Mouse (Mus musculus): ENCODE results near the gene Ago1. TPM values are rescaled to one million over a fixed set of nuclear protein-coding genes. Genes with fewer than 3 reads are reported as not detected.
A peak's percentile ranks its signal among the peaks of the same experiment; 100 is the strongest.

Gene Ago1
- polyA plus RNA-seq, 1 experiment from 2014 or later: 19.5 TPM

DNA sequence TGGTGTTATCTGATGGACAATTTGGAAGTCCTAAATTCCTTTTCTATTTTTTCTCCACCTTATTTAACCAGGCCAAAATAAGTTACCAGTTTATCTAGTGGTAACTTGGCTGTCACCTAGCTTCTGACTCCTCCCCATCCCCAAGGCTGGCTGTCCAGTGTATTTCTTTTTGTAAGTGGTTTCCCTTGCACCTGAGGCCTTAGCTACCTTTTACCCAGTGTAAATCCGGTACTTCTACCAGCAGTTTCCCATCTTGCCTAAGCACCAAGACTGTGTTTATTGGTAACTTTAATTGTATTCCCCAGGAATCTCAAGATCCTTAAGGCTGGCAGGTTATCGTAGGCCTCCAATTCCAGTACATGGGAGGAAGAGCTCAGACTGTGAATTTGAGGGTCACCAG is 34.3 kb downstream of the Ago1 start:
- Histone ChIP-seq H3K4me2 (replicated peaks) (no peak overlapping the region), H3K36me3 (peaks cover 46% of the 10 kb centered on the region), H3K4me3 (replicated peaks) (no peak overlapping the region), H3K9me3 (no peaks in the 10 kb centered on the region), H3K27ac (no peak overlapping the region), H3K4me1 (replicated peaks) (peaks cover 3% of the 10 kb centered on the region; the same call in 1 of the 2 replicates), H3K9ac (replicated peaks) (no peak overlapping the region), H3K27me3 (no peaks in the 10 kb centered on the region)
- 99% methylated on average over 2 of the region's 2 CpGs for WGBS
- no peak for ATAC-seq

DNA sequence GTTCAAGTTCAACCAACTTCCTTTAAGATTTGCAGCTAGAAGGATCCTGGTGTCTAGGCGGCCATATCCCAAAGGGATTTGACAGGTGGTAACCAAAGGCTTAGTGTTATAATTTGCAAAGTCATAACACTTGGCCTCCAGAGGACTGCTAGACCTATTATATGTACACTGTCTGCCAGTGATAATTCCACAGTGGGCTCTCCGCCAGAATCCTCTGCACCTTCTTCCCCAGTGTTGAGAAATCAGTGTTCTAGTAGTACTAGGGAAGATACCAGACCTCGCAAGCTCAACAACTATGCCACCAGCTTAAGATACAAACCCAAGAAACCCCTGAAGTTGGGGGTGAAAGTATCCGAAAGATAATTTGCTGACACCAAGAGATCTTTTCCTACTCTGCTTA is 35.2 kb downstream of the Ago1 start:
- Histone ChIP-seq H3K4me3 (replicated peaks) (no peak overlapping the region), H3K9ac (replicated peaks) (no peak overlapping the region), H3K4me1 (replicated peaks) (peaks cover 11% of the 10 kb centered on the region), H3K27ac (no peak overlapping the region), H3K36me3 (peaks cover 37% of the 10 kb centered on the region), H3K27me3 (no peaks in the 10 kb centered on the region), H3K4me2 (replicated peaks) (no peak overlapping the region), H3K9me3 (no peaks in the 10 kb centered on the region)
- no peak for ATAC-seq
- WGBS: 96% methylated on average over 4 of the region's 4 CpGs

DNA sequence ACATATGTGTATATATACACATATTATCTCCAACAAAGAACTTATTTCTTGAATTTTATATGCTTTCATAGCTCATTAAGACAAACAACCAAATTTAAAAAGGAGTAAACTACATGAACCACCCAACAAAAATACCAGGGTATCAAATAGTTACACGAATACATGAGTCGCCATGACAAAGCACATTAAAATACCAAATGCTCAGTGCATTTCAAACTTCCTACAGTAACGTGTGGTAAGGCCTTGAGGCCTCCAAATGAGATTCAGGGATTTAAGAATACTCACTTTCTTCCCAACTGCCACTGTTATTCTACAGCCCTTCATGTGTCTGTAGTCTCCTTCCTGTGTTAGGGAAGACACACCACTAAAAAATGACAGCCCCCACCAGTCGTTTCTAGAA is 36.6 kb downstream of the Ago1 start:
- Histone ChIP-seq H3K27ac (no peak overlapping the region), H3K4me1 (replicated peaks) (peaks cover 15% of the 10 kb centered on the region), H3K4me2 (replicated peaks) (no peak overlapping the region), H3K27me3 (no peaks in the 10 kb centered on the region), H3K4me3 (replicated peaks) (no peak overlapping the region), H3K9ac (replicated peaks) (no peak overlapping the region), H3K9me3 (no peaks in the 10 kb centered on the region), H3K36me3 (peaks cover 23% of the 10 kb centered on the region)
- no peak for ATAC-seq
- 88% methylated on average over 4 of the region's 4 CpGs for WGBS

GRCm38 (mm10) chr4:126429347-126430079 is 38.9 kb downstream of the Ago1 start, which contains the start of gene Ago3:
Gene Ago3, minus strand, starts transcription at chr4:126429556.
- Histone ChIP-seq H3K27me3 (no peaks in the 10 kb centered on the region), H3K9me3 (no peaks in the 10 kb centered on the region), H3K36me3 (peaks cover under 1% of the 10 kb centered on the region; the same call in 1 of the 2 replicates), H3K4me3 (replicated peaks) (peak within 1 kb of the TSS; percentile 92), H3K9ac (replicated peaks) (peak within 1 kb of the TSS; percentile 90), H3K4me2 (replicated peaks) (peak within 1 kb of the TSS; percentile 96), H3K4me1 (replicated peaks) (peaks cover 15% of the 10 kb centered on the region), H3K27ac (peak within 1 kb of the TSS; percentile 90)
- peak; percentile 97 for ATAC-seq
- under 1% methylated on average over 65 of the region's 65 CpGs for WGBS

DNA sequence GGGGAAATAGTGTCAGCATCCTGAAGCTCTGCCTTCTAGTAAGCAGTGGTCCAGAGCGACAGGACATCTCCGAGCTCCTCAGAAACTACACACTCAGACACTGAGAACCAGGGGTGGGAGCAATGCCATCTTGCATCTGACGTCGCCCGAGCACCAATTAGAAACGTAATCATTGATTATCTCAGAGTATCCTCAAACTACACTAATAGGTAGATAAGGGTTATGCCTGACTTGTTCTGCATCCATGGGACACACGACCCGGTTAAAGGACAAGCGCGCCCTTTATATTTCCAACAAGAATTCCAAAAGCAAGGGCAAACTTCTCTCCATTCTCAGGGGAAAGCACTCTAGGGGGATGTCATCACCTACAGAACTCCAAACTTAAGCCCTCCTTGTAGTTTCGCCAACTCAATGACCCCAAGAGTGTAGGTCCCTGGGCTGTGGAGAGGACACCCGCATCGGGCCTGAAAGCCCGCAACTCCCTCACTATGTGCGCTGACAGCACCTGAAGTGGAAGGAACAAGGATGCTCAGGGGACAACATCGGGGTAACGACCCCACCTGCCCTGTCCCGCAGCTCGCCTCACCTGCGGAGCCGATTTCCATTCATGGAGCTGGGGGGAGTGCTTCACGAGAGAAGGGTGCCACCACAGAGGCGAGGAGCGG is 39.6 kb downstream of the Ago1 start:
- whole genome bisulfite sequencing: 3% methylated on average over 24 of the region's 24 CpGs
- Histone ChIP-seq H3K4me3 (replicated peaks) (peak overlapping the region; percentile 92), H3K36me3 (no peaks in the 10 kb centered on the region), H3K4me1 (replicated peaks) (peaks cover 15% of the 10 kb centered on the region), H3K27ac (peak overlapping the region; percentile 90), H3K27me3 (no peaks in the 10 kb centered on the region), H3K4me2 (replicated peaks) (peak overlapping the region; percentile 96), H3K9me3 (no peaks in the 10 kb centered on the region), H3K9ac (replicated peaks) (peak overlapping the region; percentile 90)
- ATAC-seq: peak; percentile 76

GRCm38 (mm10) chr4:126423866-126424265 is 44.5 kb downstream of the Ago1 start:
- WGBS: 87% methylated on average over 2 of the region's 2 CpGs
- Histone ChIP-seq H3K27ac (no peak overlapping the region), H3K4me3 (replicated peaks) (no peak overlapping the region), H3K9ac (replicated peaks) (no peak overlapping the region), H3K36me3 (no peaks in the 10 kb centered on the region), H3K4me2 (replicated peaks) (no peak overlapping the region), H3K4me1 (replicated peaks) (peaks cover 11% of the 10 kb centered on the region), H3K9me3 (no peaks in the 10 kb centered on the region), H3K27me3 (no peaks in the 10 kb centered on the region)
- ATAC-seq: no peak

GRCm38 (mm10) chr4:126415707-126416106 is 52.7 kb downstream of the Ago1 start:
- Histone ChIP-seq H3K27ac (no peak overlapping the region), H3K4me1 (replicated peaks) (no peaks in the 10 kb centered on the region), H3K4me3 (replicated peaks) (no peak overlapping the region), H3K9ac (replicated peaks) (no peak overlapping the region), H3K9me3 (no peaks in the 10 kb centered on the region), H3K27me3 (no peaks in the 10 kb centered on the region), H3K4me2 (replicated peaks) (no peak overlapping the region), H3K36me3 (0 out of 2 replicates have a peak, but pooled peaks cover 5% of the 10 kb centered on the region)
- no peak for ATAC-seq

DNA sequence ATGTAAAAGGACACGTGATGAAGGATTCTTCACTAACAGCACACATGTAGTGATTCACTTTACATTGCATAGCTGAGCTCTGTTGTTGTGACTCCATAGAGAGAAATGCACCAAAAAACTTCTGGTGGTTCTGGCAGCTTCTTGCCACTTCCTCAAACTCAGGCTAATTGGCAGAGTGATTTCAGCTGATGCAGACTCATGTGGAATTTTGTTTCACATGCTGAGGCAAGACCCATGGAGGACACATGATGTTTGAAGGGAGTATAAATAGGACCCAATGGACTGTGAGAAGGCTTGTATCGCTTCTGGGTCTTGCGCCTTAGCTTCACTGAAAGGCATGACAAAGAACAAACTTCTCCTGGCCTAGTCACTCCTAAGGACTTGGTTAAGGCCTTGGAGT is 55.9 kb downstream of the Ago1 start:
- Histone ChIP-seq H3K4me3 (replicated peaks) (no peak overlapping the region), H3K4me2 (replicated peaks) (no peak overlapping the region), H3K9ac (replicated peaks) (no peak overlapping the region), H3K36me3 (0 out of 2 replicates have a peak, but pooled peaks cover 5% of the 10 kb centered on the region), H3K27ac (no peak overlapping the region), H3K4me1 (replicated peaks) (no peaks in the 10 kb centered on the region), H3K27me3 (no peaks in the 10 kb centered on the region), H3K9me3 (no peaks in the 10 kb centered on the region)
- 98% methylated on average over 3 of the region's 3 CpGs for WGBS
- no peak for ATAC-seq

Other genes with a start within 250 kb of the Ago1 start
- 64.1 and 89.5 TPM in 2 replicates for gene Map7d1, start 212.2 kb downstream of the Ago1 start, polyA plus RNA-seq (2015; fragmentation: Nextera tagmentation; extraction: Ambion mirVana)
- gene Trappc3, start 206.3 kb downstream of the Ago1 start, polyA plus RNA-seq (2015; fragmentation: Nextera tagmentation; extraction: Ambion mirVana): 149 and 154 TPM in 2 replicates
- gene Col8a2, start 181.8 kb downstream of the Ago1 start, polyA plus RNA-seq (2015; fragmentation: Nextera tagmentation; extraction: Ambion mirVana): 1.0 and 1.5 TPM in 2 replicates
- gene Adprhl2, start 146.9 kb downstream of the Ago1 start, polyA plus RNA-seq (2015; fragmentation: Nextera tagmentation; extraction: Ambion mirVana): 78.9 and 81.8 TPM in 2 replicates
- gene Tekt2, start 142.9 kb downstream of the Ago1 start, polyA plus RNA-seq (2015; fragmentation: Nextera tagmentation; extraction: Ambion mirVana): 6.9 and 8.9 TPM in 2 replicates
- gene Ago3, start 39.0 kb downstream of the Ago1 start, polyA plus RNA-seq (2015; fragmentation: Nextera tagmentation; extraction: Ambion mirVana): 17.7 and 18.4 TPM in 2 replicates
- 10.2 and 10.4 TPM in 2 replicates for gene Ago4, start 64.9 kb upstream of the Ago1 start, polyA plus RNA-seq (2015; fragmentation: Nextera tagmentation; extraction: Ambion mirVana)
- 17.0 and 17.2 TPM in 2 replicates for gene Clspn, start 88.4 kb upstream of the Ago1 start, polyA plus RNA-seq (2015; fragmentation: Nextera tagmentation; extraction: Ambion mirVana)
- gene 5730409E04Rik, start 141.2 kb upstream of the Ago1 start, polyA plus RNA-seq (2015; fragmentation: Nextera tagmentation; extraction: Ambion mirVana): 5.4 and 5.8 TPM in 2 replicates
- 470 and 496 TPM in 2 replicates for gene Psmb2, start 209.0 kb upstream of the Ago1 start, polyA plus RNA-seq (2015; fragmentation: Nextera tagmentation; extraction: Ambion mirVana)